Mouse (Mus musculus): Measurements from ENCODE around the gene Ankrd2.
A peak's percentile ranks its signal among the peaks of the same experiment; 100 is the strongest.
"Not testable (repeated sequence)": the region's sequence is repeated elsewhere in the genome, so short reads cannot be mapped to it uniquely, and the experiment has no call there.

Gene Ankrd2

GRCm38 (mm10) chr19:42054255-42054654, 18.5 kb downstream of the Ankrd2 start:
- no peak for DNase-seq (ENCODE audit: low read depth, low spot score)

DNA sequence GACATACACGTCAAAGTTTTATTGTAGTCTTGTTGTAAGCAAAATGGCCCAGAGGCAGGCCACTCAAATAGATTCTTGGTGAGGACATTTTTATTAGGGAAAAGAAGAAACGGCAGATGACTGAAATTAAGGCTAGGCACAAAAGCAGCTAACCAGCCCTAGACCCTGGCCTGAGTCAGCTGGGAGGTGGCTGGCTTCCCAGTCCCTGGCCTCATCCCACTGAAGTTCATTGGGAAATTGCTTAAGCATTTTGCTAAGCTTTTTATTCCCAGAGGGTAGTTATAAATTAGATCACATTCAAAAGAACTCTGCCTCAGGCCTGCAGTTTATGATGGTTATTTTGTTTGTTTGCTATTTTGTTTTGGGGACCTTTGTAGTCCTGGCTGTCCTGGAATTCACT, 20.1 kb downstream of the Ankrd2 start:
- DNase-seq (ENCODE audit: low read depth, low spot score), result no peak

- DNase-seq (ENCODE audit: low read depth, low spot score), result no peak
Observed at GRCm38 (mm10) chr19:42056719-42057409, 21.1 kb downstream of the Ankrd2 start.

- no peak for DNase-seq (ENCODE audit: low read depth, low spot score)
Observed at GRCm38 (mm10) chr19:42058426-42058825, 22.6 kb downstream of the Ankrd2 start.

DNA sequence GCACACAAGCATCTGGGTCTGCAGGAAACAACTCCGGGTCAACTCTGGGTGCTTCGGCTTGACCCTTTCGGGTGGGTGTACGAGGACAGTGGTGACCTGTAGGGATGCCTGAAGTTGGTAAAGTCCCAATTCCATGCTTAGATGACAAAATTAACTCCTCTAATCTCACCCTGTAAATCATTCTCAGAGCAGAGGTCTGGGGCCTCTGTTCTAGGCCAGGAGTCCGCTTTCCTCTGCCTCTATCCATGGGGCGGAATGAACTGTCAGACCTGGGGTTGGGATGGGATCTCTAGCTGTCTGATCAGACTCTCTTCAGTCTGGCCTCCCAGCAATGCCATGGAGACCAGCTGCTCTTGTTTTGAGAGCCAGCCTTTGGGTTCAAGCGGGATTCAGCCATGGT, 25.6 kb downstream of the Ankrd2 start:
- DNase-seq (ENCODE audit: low read depth, low spot score), result no peak

- peak; percentile 25 for DNase-seq (ENCODE audit: low read depth, low spot score)
Observed at GRCm38 (mm10) chr19:42068441-42069240, 32.8 kb downstream of the Ankrd2 start.

- no peak for DNase-seq (ENCODE audit: low read depth, low spot score)
Observed at GRCm38 (mm10) chr19:42069241-42069525, 33.4 kb downstream of the Ankrd2 start.

- peak; percentile 59 for DNase-seq (ENCODE audit: low read depth, low spot score)
Observed at GRCm38 (mm10) chr19:42071221-42071620, 35.4 kb downstream of the Ankrd2 start.

- DNase-seq (ENCODE audit: low read depth, low spot score), result no peak
Observed at GRCm38 (mm10) chr19:42071886-42072608, 36.2 kb downstream of the Ankrd2 start.

DNA sequence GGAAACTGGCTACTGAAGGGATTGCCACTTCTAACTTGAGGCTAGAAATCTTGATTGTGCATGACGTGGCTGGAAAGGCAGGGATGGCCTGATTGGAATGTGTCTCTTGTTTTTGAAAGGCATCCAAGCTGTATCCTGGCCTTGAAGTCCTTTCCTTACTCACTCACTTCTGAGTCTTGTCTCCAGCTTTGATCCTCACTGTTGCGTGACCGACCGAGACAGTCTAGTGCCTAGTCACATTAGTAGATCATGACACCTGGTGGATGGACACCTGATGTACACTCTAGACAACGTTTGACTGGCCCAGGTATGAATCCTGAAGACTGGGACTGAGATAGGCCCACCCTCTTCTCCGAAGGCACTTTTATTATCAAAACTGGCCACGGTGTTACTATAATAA, 37.0 kb downstream of the Ankrd2 start:
- DNase-seq (ENCODE audit: low read depth, low spot score), result peak; percentile 48

DNA sequence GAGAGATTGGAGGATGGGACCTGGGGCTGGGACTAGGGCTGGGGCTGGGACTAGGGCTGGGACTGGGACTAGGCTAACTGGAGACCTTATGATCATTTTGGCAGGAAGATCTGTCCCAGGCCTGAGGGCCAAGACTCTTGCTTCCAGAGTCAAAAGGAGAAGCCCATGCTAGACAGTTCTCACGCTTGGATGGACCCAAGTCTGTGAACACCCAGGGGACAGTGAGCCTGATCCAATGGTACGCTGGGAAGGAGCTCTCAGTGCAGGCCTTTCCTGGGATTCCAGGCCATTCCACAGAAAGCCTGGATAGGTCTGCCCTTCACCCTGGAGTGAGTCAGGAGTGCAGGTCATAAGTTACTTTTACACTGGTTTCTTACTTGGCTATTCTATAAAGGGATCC, 39.3 kb downstream of the Ankrd2 start:
- DNase-seq (ENCODE audit: low read depth, low spot score), result no peak

DNA sequence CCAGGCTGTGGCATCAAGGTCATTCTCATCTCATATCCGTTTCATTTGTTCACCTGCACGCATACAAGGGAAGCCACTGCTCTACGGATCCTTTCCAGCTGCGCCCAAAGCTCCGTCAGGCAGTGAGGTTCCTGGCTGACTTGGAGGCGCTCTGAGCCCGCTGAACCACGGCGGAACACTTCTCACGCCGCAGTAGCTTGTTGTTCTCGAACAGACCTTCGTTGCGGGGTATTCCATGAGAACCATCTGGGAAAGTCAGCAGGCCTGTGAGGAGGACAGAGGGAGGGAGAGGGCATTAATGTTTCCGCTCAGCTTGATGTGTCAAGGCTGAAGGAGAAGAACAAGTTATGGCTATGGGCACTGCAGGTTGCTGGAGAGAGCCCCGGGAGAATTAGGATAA, 40.2 kb downstream of the Ankrd2 start:
- peak; percentile 29 for DNase-seq (ENCODE audit: low read depth, low spot score)

- no peak for DNase-seq (ENCODE audit: low read depth, low spot score)
Observed at GRCm38 (mm10) chr19:42078566-42078965, 42.8 kb downstream of the Ankrd2 start.

DNA sequence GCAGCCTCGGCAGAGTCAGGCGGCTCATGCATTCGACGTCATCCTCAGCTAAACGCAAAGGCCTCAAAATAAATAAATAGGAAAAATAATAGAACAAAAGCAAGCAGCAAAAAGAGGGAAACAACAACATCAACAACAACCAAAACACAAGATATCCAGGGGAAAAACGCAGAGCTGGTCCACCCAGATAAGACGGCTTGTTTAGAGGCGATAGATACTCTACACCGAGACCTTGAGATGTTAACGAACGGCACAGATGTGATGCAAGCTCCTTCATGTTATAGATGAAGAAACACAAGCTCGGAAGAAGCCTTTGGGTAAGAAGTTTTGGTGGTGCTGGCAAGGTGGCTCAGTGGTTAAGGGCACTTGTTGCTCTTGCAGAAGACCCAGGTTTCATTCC, 43.2 kb downstream of the Ankrd2 start:
- no peak for DNase-seq (ENCODE audit: low read depth, low spot score)

DNA sequence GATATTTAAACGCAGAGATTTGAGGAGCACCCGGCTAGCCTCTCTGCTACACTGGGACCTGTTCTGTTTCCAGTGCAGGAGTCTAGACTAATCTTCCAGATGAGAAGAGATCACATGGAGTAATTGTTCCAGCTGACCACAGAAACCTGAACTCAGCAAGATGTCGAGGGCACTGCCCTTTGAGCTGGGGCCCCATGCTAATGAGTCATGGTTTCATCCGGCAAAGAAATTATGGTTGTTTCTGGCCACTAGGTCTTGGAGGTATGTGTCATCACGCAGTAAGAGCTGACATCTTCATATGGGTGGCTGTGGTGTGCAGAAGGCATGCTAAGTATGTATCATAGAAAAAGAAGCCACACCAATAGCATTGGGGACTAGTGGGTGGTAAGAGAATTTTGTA, 44.1 kb downstream of the Ankrd2 start:
- no peak for DNase-seq (ENCODE audit: low read depth, low spot score)

- no peak for DNase-seq (ENCODE audit: low read depth, low spot score)
Observed at GRCm38 (mm10) chr19:42080469-42080868, 44.7 kb downstream of the Ankrd2 start.

DNA sequence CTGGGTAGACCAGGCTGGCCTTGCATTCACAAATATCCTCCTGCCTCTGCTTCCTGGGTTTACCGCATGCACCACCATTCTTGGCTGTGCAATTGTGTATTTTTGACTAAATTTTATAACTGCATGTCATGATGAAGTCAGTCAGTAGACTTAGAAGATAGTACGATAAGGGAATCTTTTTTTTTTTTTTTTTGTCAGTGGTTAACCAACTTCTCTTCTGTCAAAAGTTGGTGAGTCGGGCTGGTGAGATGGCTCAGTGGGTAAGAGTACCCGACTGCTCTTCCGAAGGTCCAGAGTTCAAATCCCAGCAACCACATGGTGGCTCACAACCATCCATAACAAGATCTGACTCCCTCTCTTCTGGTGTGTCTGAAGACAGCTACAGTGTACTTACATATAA, 45.8 kb downstream of the Ankrd2 start:
- DNase-seq (ENCODE audit: low read depth, low spot score), result not testable (repeated sequence)

DNA sequence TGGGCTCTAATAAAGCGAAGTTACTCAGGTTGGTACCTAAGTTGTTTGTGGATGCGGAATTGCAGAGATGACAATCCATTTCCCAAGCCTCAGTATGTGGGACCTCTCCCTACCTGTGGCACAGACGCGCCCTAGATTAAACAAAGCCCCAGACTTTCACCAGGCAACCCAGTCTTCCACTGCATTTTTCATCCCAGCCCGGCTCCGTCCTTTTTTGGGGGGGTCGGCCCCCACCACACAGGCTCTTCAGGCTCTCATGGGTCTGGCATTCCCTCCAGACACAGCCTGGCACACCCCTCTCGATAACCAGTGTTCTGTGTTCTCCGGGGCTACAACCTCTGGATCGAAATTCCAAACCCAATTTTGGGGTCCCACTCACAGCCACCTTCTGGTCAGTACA, 49.9 kb downstream of the Ankrd2 start:
- no peak for DNase-seq (ENCODE audit: low read depth, low spot score)

GRCm38 (mm10) chr19:42086166-42086565, 50.4 kb downstream of the Ankrd2 start, which contains the start of gene Morn4:
Gene Morn4 (minus strand): TSS chr19:42086357.
- peak; percentile 96 for DNase-seq (ENCODE audit: low read depth, low spot score)

DNA sequence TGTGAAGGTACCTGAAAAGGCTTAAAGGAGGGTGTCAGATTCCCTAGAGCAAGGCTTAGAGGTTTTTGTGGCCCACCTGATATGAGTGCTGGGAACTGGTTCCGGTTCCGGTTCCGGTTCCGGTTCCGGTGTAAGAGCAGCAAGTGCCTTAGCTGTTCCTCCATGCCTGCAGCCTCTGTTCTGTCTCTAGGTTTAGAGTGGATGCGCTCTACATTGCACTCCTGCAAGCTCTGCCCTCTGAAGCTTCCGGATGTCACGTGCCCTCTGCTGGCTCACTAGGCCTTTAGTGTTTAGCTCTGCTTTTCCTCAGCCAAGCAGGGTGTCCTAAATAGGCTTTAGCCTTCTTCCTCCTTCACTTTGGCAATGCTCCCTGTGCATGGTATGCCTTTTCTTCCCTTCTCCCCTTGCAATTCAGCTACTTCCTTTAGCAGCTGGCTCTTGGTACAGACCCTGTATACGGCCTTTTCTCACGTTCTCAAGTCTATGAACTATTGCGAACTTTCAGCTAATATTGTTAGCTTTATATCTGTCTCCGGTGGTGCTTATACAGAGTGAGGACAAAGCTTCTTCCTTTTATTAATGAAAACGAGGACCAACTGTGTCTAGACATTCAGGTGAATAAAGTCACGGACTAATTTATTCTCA, 53.4 kb downstream of the Ankrd2 start:
- DNase-seq (ENCODE audit: low read depth, low spot score), result peak; percentile 82

DNA sequence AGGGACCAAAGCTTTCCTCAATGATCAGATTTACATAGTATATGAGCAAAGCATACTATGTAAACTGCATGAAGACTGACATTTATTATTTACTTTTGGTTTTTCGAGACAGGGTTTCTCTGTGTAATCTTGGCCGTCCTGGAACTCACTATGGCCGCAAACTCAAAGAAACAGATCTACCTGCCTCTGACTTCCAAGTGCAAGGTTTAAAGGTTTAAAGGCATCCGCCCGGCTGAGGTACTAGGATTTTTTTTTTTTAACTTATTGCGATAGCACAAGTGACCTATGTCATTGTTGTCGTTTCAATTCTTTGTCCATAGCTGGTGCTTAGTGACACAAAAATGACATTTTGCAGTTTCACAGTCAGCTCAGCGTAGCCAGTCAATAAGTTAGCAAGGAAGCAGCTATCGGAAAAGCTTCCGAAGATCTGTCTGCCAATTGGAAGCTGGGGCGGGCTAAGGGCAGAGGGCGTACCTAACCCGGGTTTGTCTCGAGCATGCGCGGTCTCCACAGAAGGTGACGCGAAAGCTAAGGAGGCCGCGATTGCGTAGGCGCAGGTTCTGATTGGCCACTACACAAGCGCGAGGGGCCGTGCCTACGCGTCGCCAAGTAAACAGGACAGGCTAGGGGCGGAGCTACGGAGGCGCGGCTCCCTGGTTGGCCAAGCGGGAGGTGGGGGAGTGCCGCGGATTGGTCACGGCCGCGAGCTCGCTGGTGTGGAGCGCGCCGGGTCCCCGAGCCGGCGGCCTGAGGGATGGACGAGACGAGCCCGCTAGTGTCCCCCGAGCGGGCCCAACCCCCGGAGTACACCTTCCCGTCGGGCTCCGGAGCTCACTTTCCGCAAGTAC, 54.2 kb downstream of the Ankrd2 start, which contains the start of gene Pi4k2a:
Gene Pi4k2a (plus strand): TSS at position 723 of the 848 bp plus-strand sequence.
- peak; percentile 100 for DNase-seq (ENCODE audit: low read depth, low spot score)
